Comparison of ENCODE assay signal across 8 mouse cellular contexts in genomic region chr2:34772252-34773235, GRCm38 (mm10). TPM values are rescaled to one million over a fixed set of nuclear protein-coding genes. Genes with fewer than 3 reads are reported as not detected.
A peak's percentile ranks its signal among the peaks of the same experiment; 100 is the strongest.
DNase-seq lines count a peak whose midpoint lies in the region; ATAC-seq and TF ChIP-seq lines count a peak whose summit lies in the region.

No protein-coding gene starts in this region.

- WGBS in heart, embryonic 10.5 days, result 4% methylated on average over 50 of the region's 50 CpGs
- WGBS in hindbrain, embryonic 11.5 days, result 4% methylated on average over 50 of the region's 50 CpGs
- WGBS in liver, embryonic 16.5 days (ENCODE audit: insufficient replicate concordance), result 2% methylated on average over 50 of the region's 50 CpGs
- WGBS in olfactory bulb, adult 2 months, result 2% methylated on average over 50 of the region's 50 CpGs

- DNase-seq in heart, embryonic 10.5 days (ENCODE audit: low spot score), result no peak
- DNase-seq in heart, adult 8-10 months (ENCODE audit: low spot score), result no peak
- DNase-seq in embryo, embryonic 11.5 days (ENCODE audit: low read depth, low spot score), result peak; percentile 39
- peak; percentile 69 for DNase-seq in hindbrain, embryonic 11.5 days (ENCODE audit: low spot score)
- no peak for DNase-seq in urinary bladder, postnatal 25 days (ENCODE audit: low spot score)

- no peak for TF ChIP-seq CTCF in ES-Bruce4 (IDR thresholded peaks at IDR 0.05; ENCODE audit: low read depth, low read length)
- no peak for TF ChIP-seq CTCF in olfactory bulb, adult 2 months (IDR thresholded peaks at IDR 0.05; ENCODE audit: insufficient read depth, low read depth, low read length)

- H3K9ac ChIP-seq in ES-Bruce4 (ENCODE audit: low read depth, poor library complexity, severe bottlenecking), result peak overlapping the region; percentile 73
- peak overlapping the region; percentile 97 for H3K9ac ChIP-seq in hindbrain, embryonic 11.5 days (ENCODE audit: low read depth, low read length)
- H3K9ac ChIP-seq in liver, embryonic 16.5 days (ENCODE audit: low read depth, low read length), result peak overlapping the region; percentile 98

- H3K4me2 ChIP-seq in hindbrain, embryonic 11.5 days (replicated peaks; ENCODE audit: low read depth, low read length), result peak overlapping the region; percentile 67
- peak overlapping the region; percentile 74 for H3K4me2 ChIP-seq in liver, embryonic 16.5 days (ENCODE audit: low read depth, low read length)

- peaks cover 32% of the 10 kb centered on the region for H3K4me1 ChIP-seq in heart, embryonic 10.5 days
- peaks cover 2% of the 10 kb centered on the region for H3K4me1 ChIP-seq in ES-Bruce4 (ENCODE audit: control insufficient read depth, insufficient read depth, low read length)
- peaks cover 23% of the 10 kb centered on the region for H3K4me1 ChIP-seq in hindbrain, embryonic 11.5 days (replicated peaks; ENCODE audit: control insufficient read depth, insufficient read depth, low read length)
- H3K4me1 ChIP-seq in liver, embryonic 16.5 days (ENCODE audit: control insufficient read depth, low read depth, low read length), result peaks cover 40% of the 10 kb centered on the region
- peaks cover 6% of the 10 kb centered on the region for H3K4me1 ChIP-seq in olfactory bulb, adult 2 months (ENCODE audit: control insufficient read depth, insufficient read depth, low read length)

- H3K27me3 ChIP-seq in heart, embryonic 10.5 days (ENCODE audit: insufficient read depth, poor library complexity, severe bottlenecking), result no peaks in the 10 kb centered on the region
- H3K27me3 ChIP-seq in ES-Bruce4 (ENCODE audit: control insufficient read depth, insufficient read depth, low read length, poor library complexity, severe bottlenecking), result no peaks in the 10 kb centered on the region
- H3K27me3 ChIP-seq in hindbrain, embryonic 11.5 days (ENCODE audit: control insufficient read depth, insufficient read depth, low read length), result no peaks in the 10 kb centered on the region
- no peaks in the 10 kb centered on the region for H3K27me3 ChIP-seq in liver, embryonic 16.5 days (ENCODE audit: control insufficient read depth, insufficient read depth, low read depth, low read length)

- ATAC-seq in hindbrain, embryonic 11.5 days (ENCODE audit: low FRiP score), result peak; percentile 53; the same call in 1 of the 2 replicates
- ATAC-seq in liver, embryonic 16.5 days (ENCODE audit: low read depth), result peak; percentile 24

- H3K36me3 ChIP-seq in heart, embryonic 10.5 days, result peaks cover 52% of the 10 kb centered on the region
- peaks cover 46% of the 10 kb centered on the region for H3K36me3 ChIP-seq in ES-Bruce4 (ENCODE audit: control insufficient read depth, insufficient read depth, low read length, poor library complexity, severe bottlenecking)
- peaks cover 22% of the 10 kb centered on the region for H3K36me3 ChIP-seq in hindbrain, embryonic 11.5 days (ENCODE audit: control insufficient read depth, insufficient read depth, low read length)
- H3K36me3 ChIP-seq in liver, embryonic 16.5 days (ENCODE audit: control insufficient read depth, insufficient read depth), result peaks cover 46% of the 10 kb centered on the region

- no peak for TF ChIP-seq POLR2A in ES-Bruce4 (IDR thresholded peaks at IDR 0.05; ENCODE audit: insufficient read depth, low read length)
- no peak for TF ChIP-seq POLR2A in olfactory bulb, adult 2 months (IDR thresholded peaks at IDR 0.05; ENCODE audit: insufficient read depth, low read depth, low read length)

- no peaks in the 10 kb centered on the region for H3K9me3 ChIP-seq in heart, embryonic 10.5 days
- H3K9me3 ChIP-seq in ES-Bruce4 (replicated peaks; ENCODE audit: control insufficient read depth, insufficient read depth, low read length, poor library complexity, severe bottlenecking), result no peaks in the 10 kb centered on the region
- no peaks in the 10 kb centered on the region for H3K9me3 ChIP-seq in hindbrain, embryonic 11.5 days (ENCODE audit: control insufficient read depth, low read length)
- H3K9me3 ChIP-seq in liver, embryonic 16.5 days (replicated peaks; ENCODE audit: control insufficient read depth, low read length), result no peaks in the 10 kb centered on the region

- H3K4me3 ChIP-seq in heart, embryonic 10.5 days, result peak overlapping the region; percentile 100
- H3K4me3 ChIP-seq in ES-Bruce4 (ENCODE audit: low read depth, low read length), result peak overlapping the region; percentile 92
- peak overlapping the region; percentile 95 for H3K4me3 ChIP-seq in hindbrain, embryonic 11.5 days (ENCODE audit: low read depth, low read length)
- peak overlapping the region; percentile 99 for H3K4me3 ChIP-seq in liver, embryonic 16.5 days (ENCODE audit: low read depth, low read length)
- peak overlapping the region; percentile 70 for H3K4me3 ChIP-seq in olfactory bulb, adult 2 months (ENCODE audit: insufficient read depth, low read depth, low read length)

- no peak for TF ChIP-seq EP300 in ES-Bruce4 (IDR thresholded peaks at IDR 0.05; ENCODE audit: insufficient read depth, low read depth, low read length)

- H3K27ac ChIP-seq in heart, embryonic 10.5 days, result peak overlapping the region; percentile 99
- no peak overlapping the region for H3K27ac ChIP-seq in ES-Bruce4 (ENCODE audit: insufficient read depth, low read length)
- peak overlapping the region; percentile 79 for H3K27ac ChIP-seq in hindbrain, embryonic 11.5 days (ENCODE audit: low read depth, low read length)
- H3K27ac ChIP-seq in liver, embryonic 16.5 days (ENCODE audit: low read length), result peak overlapping the region; percentile 95
- peak overlapping the region; percentile 68 for H3K27ac ChIP-seq in olfactory bulb, adult 2 months (ENCODE audit: insufficient read depth, low read depth, low read length)

RNA-seq across cellular contexts. Expression of gene Hspa5, which starts 0.8 kb away (rescaled TPM):
- 1,119 and 1,337 TPM in 2 replicates for polyA plus RNA-seq in heart, embryonic 10.5 days (2016; fragmentation: Nextera tagmentation; extraction: Ambion mirVana)
- 100 to 1,000 TPM; 590 to 816 (median 680) TPM for total RNA-seq in heart, adult 8-10 months (2022)
- polyA plus RNA-seq in ES-Bruce4 (2011; ENCODE audit: insufficient read depth, insufficient read length, low read depth, missing spikeins), result 504 and 519 TPM in 2 replicates
- polyA plus RNA-seq in hindbrain, embryonic 11.5 days (2014; fragmentation: Nextera tagmentation; extraction: Ambion mirVana), result 838 and 881 TPM in 2 replicates
- 538 and 557 TPM in 2 replicates for polyA plus RNA-seq in liver, embryonic 16.5 days (2015; fragmentation: Nextera tagmentation; extraction: Ambion mirVana)
- not detected in 2 replicates for polyA plus RNA-seq in olfactory bulb, adult 2 months (2012; ENCODE audit: insufficient read depth, insufficient read length, low replicate concordance, missing spikeins)

RNA-seq across cellular contexts. Expression of gene Gapvd1, which starts 17.5 kb away (rescaled TPM):
- 63.7 and 80.0 TPM in 2 replicates for polyA plus RNA-seq in heart, embryonic 10.5 days (2016; fragmentation: Nextera tagmentation; extraction: Ambion mirVana)
- total RNA-seq in heart, adult 8-10 months (2022), result 10 to 100 TPM; 35.0 to 38.9 (median 37.2) TPM
- polyA plus RNA-seq in ES-Bruce4 (2011; ENCODE audit: insufficient read depth, insufficient read length, low read depth, missing spikeins), result 86.3 and 92.7 TPM in 2 replicates
- polyA plus RNA-seq in hindbrain, embryonic 11.5 days (2014; fragmentation: Nextera tagmentation; extraction: Ambion mirVana), result 94.0 and 108 TPM in 2 replicates
- 91.2 and 94.6 TPM in 2 replicates for polyA plus RNA-seq in liver, embryonic 16.5 days (2015; fragmentation: Nextera tagmentation; extraction: Ambion mirVana)
- polyA plus RNA-seq in olfactory bulb, adult 2 months (2012; ENCODE audit: insufficient read depth, insufficient read length, low replicate concordance, missing spikeins), result not detected in 2 replicates

RNA-seq across cellular contexts. Expression of gene Rabepk, which starts 27.2 kb away (rescaled TPM):
- polyA plus RNA-seq in heart, embryonic 10.5 days (2016; fragmentation: Nextera tagmentation; extraction: Ambion mirVana), result 39.3 and 40.2 TPM in 2 replicates
- total RNA-seq in heart, adult 8-10 months (2022), result 10 to 100 TPM; 10.2 to 14.5 (median 11.3) TPM
- polyA plus RNA-seq in ES-Bruce4 (2011; ENCODE audit: insufficient read depth, insufficient read length, low read depth, missing spikeins), result 32.9 TPM in 2 replicates
- 33.2 and 36.0 TPM in 2 replicates for polyA plus RNA-seq in hindbrain, embryonic 11.5 days (2014; fragmentation: Nextera tagmentation; extraction: Ambion mirVana)
- 17.3 and 22.5 TPM in 2 replicates for polyA plus RNA-seq in liver, embryonic 16.5 days (2015; fragmentation: Nextera tagmentation; extraction: Ambion mirVana)
- polyA plus RNA-seq in olfactory bulb, adult 2 months (2012; ENCODE audit: insufficient read depth, insufficient read length, low replicate concordance, missing spikeins), result not detected in 2 replicates

RNA-seq across cellular contexts. Expression of gene Fbxw2, which starts 53.6 kb away (rescaled TPM):
- 60.1 and 74.5 TPM in 2 replicates for polyA plus RNA-seq in heart, embryonic 10.5 days (2016; fragmentation: Nextera tagmentation; extraction: Ambion mirVana)
- 10 to 100 TPM; 41.3 to 48.6 (median 45.1) TPM for total RNA-seq in heart, adult 8-10 months (2022)
- 74.5 and 82.0 TPM in 2 replicates for polyA plus RNA-seq in ES-Bruce4 (2011; ENCODE audit: insufficient read depth, insufficient read length, low read depth, missing spikeins)
- polyA plus RNA-seq in hindbrain, embryonic 11.5 days (2014; fragmentation: Nextera tagmentation; extraction: Ambion mirVana), result 63.5 and 65.6 TPM in 2 replicates
- 51.0 and 52.9 TPM in 2 replicates for polyA plus RNA-seq in liver, embryonic 16.5 days (2015; fragmentation: Nextera tagmentation; extraction: Ambion mirVana)
- polyA plus RNA-seq in olfactory bulb, adult 2 months (2012; ENCODE audit: insufficient read depth, insufficient read length, low replicate concordance, missing spikeins), result not detected in 2 replicates

Comparison
In these comparisons a context has a peak if more than half of its experiments do, and no peak if none do; other contexts are left out.
1. DNase-seq: peak in embryo, embryonic 11.5 days (single experiment) and hindbrain, embryonic 11.5 days (single experiment); none in heart, embryonic 10.5 days (single experiment), heart, adult 8-10 months (single experiment) and urinary bladder, postnatal 25 days (single experiment).
2. RNA of gene Rabepk, which starts 27.2 kb away (polyA plus RNA-seq): 39.3 to 40.2 TPM in heart, embryonic 10.5 days, 33.2 to 36.0 TPM in hindbrain, embryonic 11.5 days, 32.9 TPM in ES-Bruce4 and 17.3 to 22.5 TPM in liver, embryonic 16.5 days; not detected in olfactory bulb, adult 2 months; every median in the first group is over 10 times any median in the second.
3. Peak in every context shown above with its lines, with median percentiles within 50 percentile points of each other: H3K4me3 ChIP-seq and H3K9ac ChIP-seq.